Mouse (Mus musculus) heart, postnatal 10 days (tissue): Measurements from ENCODE around the gene Ovca2. TPM values are rescaled to one million over a fixed set of nuclear protein-coding genes. Genes with fewer than 3 reads are reported as not detected.

Experiments used
- DNase-seq, 2 experiments: peaks; one replicate each; pipeline ENCODE4 v3.0.0; 2021
- intact Hi-C: fragments of 180-260 bp; cut with DNase I; formaldehyde crosslinking; loops from one replicate; pipeline ENCODE4 v1.15.1; 2025
- total RNA-seq, 2 experiments: library from RNA; stranded (reverse); gene quantifications; 2 replicates each; pipeline ENCODE4 v1.2.3; 2021

The Ovca2 gene
- total RNA-seq, 2 experiments from 2014 or later: 7.8 to 9.5 TPM

GRCm38 (mm10) chr11:75159564-75159963 is 19.1 kb downstream of the Ovca2 start:
- peak; percentile 73 to 76 for DNase-seq

GRCm38 (mm10) chr11:75158432-75158831 is 20.2 kb downstream of the Ovca2 start:
- intact Hi-C loops: no loop called here
- DNase-seq: peak; percentile 54 to 67

More at GRCm38 (mm10) chr11:75159564-75159963, 19.1 kb downstream of the Ovca2 start:
- intact Hi-C loops: no loop called here

GRCm38 (mm10) chr11:75157901-75158300 is 20.7 kb downstream of the Ovca2 start:
- peak in 1 of 2 experiments; percentile 12 for DNase-seq
- intact Hi-C loops: loop anchor here (2.0 kb wide), 2 partner anchors 19 to 105 kb away; no protein-coding TSS in a partner anchor

- peak; percentile 38 to 45 for DNase-seq
- intact Hi-C loops: loop anchor here (2.0 kb wide), 2 partner anchors 18 to 104 kb away; no protein-coding TSS in a partner anchor
Observed at GRCm38 (mm10) chr11:75157037-75157436, 21.6 kb downstream of the Ovca2 start.

- peak in 1 of 2 experiments; percentile 12 for DNase-seq
- intact Hi-C loops: loop anchor here (2.0 kb wide), 2 partner anchors 18 to 104 kb away; no protein-coding TSS in a partner anchor
Observed at GRCm38 (mm10) chr11:75156416-75156815, 22.2 kb downstream of the Ovca2 start.

GRCm38 (mm10) chr11:75155985-75156384 is 22.6 kb downstream of the Ovca2 start:
- peak in 1 of 2 experiments; percentile 20 for DNase-seq
- intact Hi-C loops: loop anchor here (2.0 kb wide), 2 partner anchors 17 to 103 kb away; no protein-coding TSS in a partner anchor

GRCm38 (mm10) chr11:75154053-75154585 is 24.5 kb downstream of the Ovca2 start:
- intact Hi-C loops: no loop called here
- DNase-seq: peak; percentile 14 to 29

- intact Hi-C loops: no loop called here
- DNase-seq: peak; percentile 68 to 76
Observed at GRCm38 (mm10) chr11:75152603-75153557, 25.8 kb downstream of the Ovca2 start.

- intact Hi-C loops: no loop called here
- DNase-seq: no peak
Observed at GRCm38 (mm10) chr11:75150346-75150745, 28.3 kb downstream of the Ovca2 start.

GRCm38 (mm10) chr11:75148332-75149035 is 30.2 kb downstream of the Ovca2 start:
- intact Hi-C loops: no loop called here
- DNase-seq: peak; percentile 43 to 45

GRCm38 (mm10) chr11:75147846-75148168 is 30.8 kb downstream of the Ovca2 start:
- DNase-seq: peak; percentile 62 to 67
- intact Hi-C loops: no loop called here

GRCm38 (mm10) chr11:75147106-75147845 is 31.4 kb downstream of the Ovca2 start:
- intact Hi-C loops: no loop called here
- peak; percentile 44 to 49 for DNase-seq

- intact Hi-C loops: no loop called here
- DNase-seq: no peak
Observed at GRCm38 (mm10) chr11:75145841-75146240, 32.8 kb downstream of the Ovca2 start.

GRCm38 (mm10) chr11:75142749-75143148 is 35.9 kb downstream of the Ovca2 start:
- intact Hi-C loops: no loop called here

GRCm38 (mm10) chr11:75141913-75142312 is 36.7 kb downstream of the Ovca2 start:
- intact Hi-C loops: no loop called here
- DNase-seq: peak; percentile 55 to 68

More at GRCm38 (mm10) chr11:75142749-75143148, 35.9 kb downstream of the Ovca2 start:
- DNase-seq: no peak

GRCm38 (mm10) chr11:75141038-75141437 is 37.6 kb downstream of the Ovca2 start:
- intact Hi-C loops: no loop called here

GRCm38 (mm10) chr11:75140431-75140830 is 38.2 kb downstream of the Ovca2 start:
- intact Hi-C loops: no loop called here
- DNase-seq: peak in 1 of 2 experiments; percentile 68

More at GRCm38 (mm10) chr11:75141038-75141437, 37.6 kb downstream of the Ovca2 start:
- DNase-seq: no peak

GRCm38 (mm10) chr11:75139122-75139963 is 39.3 kb downstream of the Ovca2 start:
- intact Hi-C loops: loop anchor here (2.0 to 5.0 kb wide), 2 partner anchors 17 to 87 kb away; no protein-coding TSS in a partner anchor
- peak; percentile 91 to 92 for DNase-seq
